28 mouse cellular contexts compared by ENCODE assay signal in the genomic region with DNA sequence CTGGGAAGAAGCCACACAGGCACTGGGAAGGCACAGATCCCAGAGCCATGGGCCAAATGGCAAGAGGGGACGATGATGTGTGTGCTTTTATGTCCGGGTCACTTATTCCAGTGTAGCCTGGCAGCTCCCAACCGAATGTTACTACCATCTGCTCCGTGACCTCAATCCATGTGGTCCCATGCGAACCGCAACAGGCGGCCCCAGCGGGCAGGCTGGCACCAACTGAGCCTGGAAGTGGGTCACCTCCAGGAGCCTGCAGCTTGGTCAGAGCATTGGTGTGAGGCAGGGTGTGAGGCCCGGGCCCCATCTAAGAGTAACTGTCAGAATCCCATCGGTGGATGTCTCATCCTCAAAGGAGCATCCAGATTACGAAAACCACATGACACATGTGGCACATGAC.
DNase-seq lines count a peak whose midpoint lies in the region; ATAC-seq lines count a peak whose summit lies in the region.
"Had no signal": no experiment of that assay in that cellular context is flagged by ENCODE, and none has a peak within 500 bp of the region (broad histone marks: within the 10 kb centered on the region; RNA-seq: fewer than 3 reads in every experiment).

No protein-coding gene starts in this region.

- H3K4me2 ChIP-seq in forebrain, embryonic 11.5 days (ENCODE audit: low read depth, low read length, severe bottlenecking) = no peak overlapping the region
- H3K4me2 ChIP-seq in heart, embryonic 12.5 days = no peak overlapping the region
- H3K4me2 ChIP-seq: embryonic facial prominence, embryonic 15.5 days; limb, embryonic 12.5 days; lung, embryonic 15.5 days; neural tube, embryonic 12.5 days; stomach, embryonic 15.5 days had no signal

- H3K4me3 ChIP-seq in forebrain, embryonic 11.5 days (ENCODE audit: low read depth, low read length) = no peak overlapping the region
- H3K4me3 ChIP-seq in forebrain, embryonic 10.5 days = no peak overlapping the region
- H3K4me3 ChIP-seq in heart, embryonic 12.5 days = no peak overlapping the region
- H3K4me3 ChIP-seq: embryonic facial prominence, embryonic 15.5 days; heart, adult 2 months; hindbrain, embryonic 10.5 days; limb, embryonic 12.5 days; lung, embryonic 15.5 days; midbrain, embryonic 10.5 days; myocyte; neural tube, embryonic 12.5 days; stomach, embryonic 15.5 days had no signal

- no peaks in the 10 kb centered on the region for H3K9me3 ChIP-seq in forebrain, embryonic 11.5 days (ENCODE audit: control insufficient read depth, low read length)
- peaks cover 4% of the 10 kb centered on the region; the same call in 1 of the 2 replicates for H3K9me3 ChIP-seq in forebrain, embryonic 10.5 days
- H3K9me3 ChIP-seq in heart, embryonic 12.5 days (replicated peaks) = no peaks in the 10 kb centered on the region; the same call in 1 of the 2 replicates
- H3K9me3 ChIP-seq: embryonic facial prominence, embryonic 15.5 days; hindbrain, embryonic 10.5 days; lung, embryonic 15.5 days; midbrain, embryonic 10.5 days; neural tube, embryonic 12.5 days; stomach, embryonic 15.5 days had no signal

- DNase-seq in cerebellum, adult 11 months = peak; percentile 11
- DNase-seq in cerebellum, postnatal 4 days (ENCODE audit: low spot score in 2 of 2) = no peak
- DNase-seq in cerebellum, adult 8-10 months = peak; percentile 4
- DNase-seq in cerebellum, postnatal 25 days = peak; percentile 37 to 46
- DNase-seq in retina, postnatal 1 day = peak; percentile 97
- no peak for DNase-seq in forebrain, embryonic 11.5 days (ENCODE audit: low spot score)
- no peak for DNase-seq in forebrain, embryonic 10.5 days (ENCODE audit: extremely low spot score, low spot score)
- DNase-seq: adrenal gland, postnatal 10 days; heart, adult 2 months; heart, postnatal 14 days; kidney, adult 2 months; kidney, postnatal 4 days; layer of hippocampus, postnatal 36 days; right cerebral cortex, postnatal 25 days had no signal

- H3K36me3 ChIP-seq in forebrain, embryonic 11.5 days (ENCODE audit: control insufficient read depth, insufficient read depth, low read length) = no peaks in the 10 kb centered on the region
- H3K36me3 ChIP-seq in forebrain, embryonic 10.5 days (replicated peaks) = no peaks in the 10 kb centered on the region
- H3K36me3 ChIP-seq in heart, embryonic 12.5 days = no peaks in the 10 kb centered on the region
- H3K36me3 ChIP-seq: embryonic facial prominence, embryonic 15.5 days; hindbrain, embryonic 10.5 days; limb, embryonic 12.5 days; lung, embryonic 15.5 days; midbrain, embryonic 10.5 days; neural tube, embryonic 12.5 days; stomach, embryonic 15.5 days had no signal

- no peak overlapping the region for H3K9ac ChIP-seq in forebrain, embryonic 11.5 days (ENCODE audit: low read length)
- H3K9ac ChIP-seq in heart, embryonic 12.5 days = no peak overlapping the region
- H3K9ac ChIP-seq: embryonic facial prominence, embryonic 15.5 days; limb, embryonic 12.5 days; lung, embryonic 15.5 days; neural tube, embryonic 12.5 days; stomach, embryonic 15.5 days had no signal

- 89% methylated on average over 11 of the region's 11 CpGs for whole genome bisulfite sequencing in forebrain, embryonic 11.5 days
- WGBS in forebrain, embryonic 10.5 days = 94% methylated on average over 11 of the region's 11 CpGs
- 91% methylated on average over 11 of the region's 11 CpGs for WGBS in heart, embryonic 12.5 days

- ATAC-seq in forebrain, embryonic 11.5 days (replicated peaks; ENCODE audit: low FRiP score) = no peak
- no peak for ATAC-seq in heart, embryonic 12.5 days (ENCODE audit: insufficient number of reproducible peaks, low FRiP score)
- ATAC-seq: forebrain, embryonic 14.5 days; hindbrain, embryonic 16.5 days; midbrain, embryonic 16.5 days; Patski had no signal

- H3K4me1 ChIP-seq in forebrain, embryonic 11.5 days (replicated peaks; ENCODE audit: control insufficient read depth, insufficient read depth, low read length) = peaks cover 7% of the 10 kb centered on the region
- H3K4me1 ChIP-seq in forebrain, embryonic 10.5 days = peaks cover 13% of the 10 kb centered on the region
- H3K4me1 ChIP-seq in heart, embryonic 12.5 days (replicated peaks) = peaks cover 8% of the 10 kb centered on the region

- no peak overlapping the region for H3K27ac ChIP-seq in forebrain, embryonic 11.5 days (ENCODE audit: low read depth, low read length)
- H3K27ac ChIP-seq in forebrain, embryonic 10.5 days = no peak overlapping the region
- no peak overlapping the region for H3K27ac ChIP-seq in heart, embryonic 12.5 days (ENCODE audit: poor library complexity, severe bottlenecking)
- H3K27ac ChIP-seq: embryonic facial prominence, embryonic 15.5 days; heart, adult 2 months; hindbrain, embryonic 10.5 days; limb, embryonic 12.5 days; lung, embryonic 15.5 days; midbrain, embryonic 10.5 days; neural tube, embryonic 12.5 days; stomach, embryonic 15.5 days had no signal

- no peaks in the 10 kb centered on the region for H3K27me3 ChIP-seq in forebrain, embryonic 11.5 days (ENCODE audit: control insufficient read depth, insufficient read depth, low read length)
- peaks cover 30% of the 10 kb centered on the region for H3K27me3 ChIP-seq in forebrain, embryonic 10.5 days (ENCODE audit: poor library complexity, severe bottlenecking)
- peaks cover 15% of the 10 kb centered on the region for H3K27me3 ChIP-seq in heart, embryonic 12.5 days (replicated peaks)
- H3K27me3 ChIP-seq: CH12.LX; neural tube, embryonic 12.5 days; stomach, embryonic 15.5 days had no signal

Comparison
In these comparisons a context has a peak if more than half of its experiments do, and no peak if none do; other contexts are left out.
1. DNase-seq: peak in cerebellum, adult 11 months (single experiment), cerebellum, adult 8-10 months (single experiment), cerebellum, postnatal 25 days (2 of 2) and retina, postnatal 1 day (single experiment); none in cerebellum, postnatal 4 days (0 of 2), forebrain, embryonic 11.5 days (single experiment) and forebrain, embryonic 10.5 days (single experiment).